Mouse (Mus musculus) heart, adult 18-20 months (tissue): Measurements from ENCODE around the gene Sgsm3. TPM values are rescaled to one million over a fixed set of nuclear protein-coding genes. Genes with fewer than 3 reads are reported as not detected.
A peak's percentile ranks its signal among the peaks of the same experiment; 100 is the strongest.

Experiments
- DNase-seq, 2 experiments: peaks; one replicate each; pipeline ENCODE4 v3.0.0; 2021 to 2022; ENCODE audit warnings: mixed read lengths in 1 of 2
- total RNA-seq, 2 experiments: library from RNA; stranded (reverse); gene quantifications; 2 replicates each; pipeline ENCODE4 v1.2.3; 2021

Gene Sgsm3
- total RNA-seq, 2 experiments from 2014 or later, result 13.2 to 13.3 TPM

- no peak for DNase-seq
Observed at GRCm38 (mm10) chr15:80979611-80980010, 2.0 kb downstream of the Sgsm3 start.

DNA sequence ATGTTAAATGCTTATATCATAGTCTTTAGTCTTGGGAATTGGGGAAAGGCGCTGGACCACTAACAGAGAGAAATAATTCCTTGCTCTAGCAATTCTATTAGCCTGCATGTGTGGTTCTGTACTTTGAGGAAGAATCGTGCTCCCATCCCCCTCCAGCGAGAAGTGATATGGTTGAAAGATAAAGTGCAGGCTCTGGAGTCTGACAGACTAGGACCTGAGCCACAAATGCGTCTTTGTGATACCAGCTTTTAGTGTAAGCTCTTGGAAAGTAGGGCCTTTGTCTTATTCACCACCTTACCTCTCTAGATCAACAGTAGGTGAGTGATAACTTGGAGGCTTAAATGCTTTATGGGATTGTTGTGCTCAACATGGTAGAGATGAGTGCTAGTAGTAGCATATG lies 3.6 kb downstream of the Sgsm3 start:
- DNase-seq, result no peak

- DNase-seq, result no peak
Observed at GRCm38 (mm10) chr15:80983264-80983663, 5.7 kb downstream of the Sgsm3 start.

GRCm38 (mm10) chr15:80988331-80988730 lies 10.8 kb downstream of the Sgsm3 start:
- no peak for DNase-seq

DNA sequence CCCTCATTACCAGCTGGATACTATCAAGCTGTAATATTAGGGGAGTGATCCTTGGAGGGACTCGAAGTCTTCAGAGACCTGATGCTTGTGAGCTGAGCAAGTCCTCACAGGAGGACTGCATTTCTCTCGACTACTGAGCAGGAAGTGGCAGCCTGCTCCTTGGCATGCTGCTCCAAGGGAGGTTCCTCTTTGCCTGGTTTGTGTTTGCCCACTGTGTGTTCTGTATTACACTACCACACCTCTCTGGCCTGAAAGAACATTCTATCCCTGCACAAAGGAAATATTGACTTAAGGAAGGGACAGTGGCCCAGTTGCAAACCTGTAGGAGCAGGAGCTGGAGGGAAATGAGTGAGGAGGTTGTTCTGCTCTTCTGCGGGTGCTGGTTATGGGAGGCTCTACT lies 12.1 kb downstream of the Sgsm3 start:
- no peak for DNase-seq

DNA sequence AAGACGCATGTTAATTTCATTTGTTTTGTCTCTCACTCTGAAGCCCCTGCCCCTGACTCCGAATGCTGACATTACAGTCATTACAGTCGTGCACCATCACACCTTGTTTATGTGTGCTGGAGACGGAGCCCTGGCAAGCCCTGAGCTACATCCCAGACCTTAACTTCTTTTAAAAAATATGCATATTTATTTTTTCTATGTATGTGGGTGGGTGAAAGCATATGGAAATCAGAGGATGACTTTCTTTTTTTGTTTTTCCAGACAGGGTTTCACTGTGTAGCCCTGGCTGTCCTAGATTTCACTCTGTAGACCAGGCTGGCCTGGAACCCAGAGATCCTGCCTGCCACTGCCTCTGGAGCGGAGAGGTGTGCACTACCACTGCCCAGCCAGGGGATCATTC lies 17.4 kb downstream of the Sgsm3 start:
- DNase-seq, result no peak

DNA sequence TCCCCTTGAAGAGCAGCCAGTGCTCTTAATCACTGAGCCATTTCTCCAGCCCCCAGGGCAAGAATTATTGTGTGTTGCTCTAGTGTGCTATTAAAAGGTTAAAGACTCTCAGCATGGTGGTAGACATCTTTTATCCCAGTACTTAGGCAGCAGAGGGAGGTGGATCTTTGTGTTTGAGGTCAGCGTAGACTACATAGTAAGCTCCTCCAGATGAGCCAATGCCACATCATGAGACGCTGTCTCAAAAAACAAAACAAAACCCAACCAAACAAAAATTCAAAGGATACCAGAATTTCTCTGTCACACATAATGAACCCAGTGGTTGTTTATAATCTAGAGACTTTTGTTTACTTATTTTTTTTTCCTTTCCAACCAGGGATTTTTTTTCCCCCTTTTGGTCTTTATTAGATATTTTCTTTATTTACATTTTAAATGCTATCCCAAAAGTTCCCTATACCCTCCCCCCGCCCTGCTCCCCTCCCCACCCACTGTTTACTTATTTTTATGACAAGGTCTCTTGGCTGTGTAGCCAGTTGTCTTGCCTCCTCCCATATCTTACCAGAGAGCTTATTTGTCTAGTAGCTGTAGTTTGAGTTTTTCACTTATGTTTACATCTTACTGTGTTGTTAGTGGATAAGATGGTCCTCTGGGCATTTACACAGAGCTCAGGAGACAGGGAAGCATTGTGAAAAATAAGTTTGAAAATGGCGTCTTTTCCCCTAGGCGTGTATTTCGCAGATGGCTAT lies 18.7 kb downstream of the Sgsm3 start:
- no peak for DNase-seq

DNA sequence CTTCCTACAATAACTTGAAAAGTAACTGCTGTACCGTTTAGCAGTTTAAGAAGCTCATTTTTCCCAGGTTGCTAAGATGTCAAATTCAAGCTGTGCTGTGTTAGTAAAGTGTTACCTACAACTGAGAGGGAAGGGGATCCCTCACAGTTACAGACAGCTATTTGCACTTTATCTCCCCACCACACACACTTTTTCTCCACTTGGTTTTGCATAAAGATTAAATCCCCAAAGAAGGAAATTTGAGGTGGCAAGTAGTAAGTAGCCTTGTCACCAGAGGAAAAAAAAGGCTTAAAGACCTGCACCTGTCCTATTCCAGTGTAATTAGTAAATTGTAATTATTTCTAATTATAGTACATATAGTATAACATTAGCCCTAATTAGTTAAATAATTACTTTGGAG lies 19.5 kb downstream of the Sgsm3 start:
- no peak for DNase-seq

DNA sequence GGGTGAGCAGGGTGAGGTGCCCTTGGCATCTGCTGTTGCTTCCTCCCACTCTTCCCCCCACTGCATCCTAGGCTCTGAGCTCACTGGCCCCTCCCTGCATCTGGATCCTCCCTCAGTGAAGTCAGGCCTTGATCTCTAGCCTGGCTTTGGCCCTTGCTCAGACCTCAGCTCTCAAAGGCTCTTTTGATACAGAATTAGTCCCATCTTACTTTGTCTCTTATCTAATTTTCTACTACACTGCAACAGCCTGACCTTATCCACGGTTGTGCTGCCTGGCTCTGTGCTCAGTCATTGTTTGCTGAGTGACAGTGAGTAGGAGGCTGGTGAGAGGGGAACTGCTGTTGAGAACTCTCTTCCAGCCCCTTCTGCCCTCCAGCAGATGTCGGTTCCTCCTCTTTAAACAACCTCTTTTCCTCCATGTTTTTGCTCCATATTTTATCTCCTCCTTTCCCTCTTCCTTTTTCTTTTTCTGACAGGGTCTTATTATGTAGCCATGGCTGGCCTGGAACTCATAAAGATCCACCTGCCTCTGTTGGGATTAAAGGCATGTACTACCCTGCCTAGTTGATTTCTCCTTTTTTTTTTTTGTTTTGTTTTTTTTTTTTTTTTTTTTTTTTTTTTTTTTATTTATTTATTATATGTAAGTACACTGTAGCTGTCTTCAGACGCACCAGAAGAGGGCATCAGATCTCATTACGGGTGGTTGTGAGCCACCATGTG lies 23.0 kb downstream of the Sgsm3 start:
- DNase-seq, result no peak

- no peak for DNase-seq
Observed at GRCm38 (mm10) chr15:81006127-81006735, 28.7 kb downstream of the Sgsm3 start.

DNA sequence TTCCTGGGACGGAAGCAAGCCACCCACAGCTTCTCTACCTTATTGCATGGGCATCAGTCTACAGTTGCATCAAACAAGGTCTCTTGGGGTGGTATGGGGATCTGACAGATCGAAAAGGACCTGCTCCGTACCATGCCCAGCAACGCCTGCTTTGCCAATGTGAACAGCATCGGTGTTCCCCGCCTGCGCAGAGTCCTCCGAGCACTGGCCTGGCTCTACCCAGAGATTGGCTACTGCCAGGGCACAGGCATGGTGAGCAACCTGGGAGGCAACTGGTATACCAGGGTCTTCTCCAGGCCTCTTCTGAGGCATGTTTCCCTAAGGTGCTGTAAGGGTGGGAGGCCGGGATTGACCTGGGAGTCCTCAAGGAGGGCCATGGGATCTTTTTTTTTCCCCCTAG lies 29.8 kb downstream of the Sgsm3 start:
- DNase-seq, result no peak

DNA sequence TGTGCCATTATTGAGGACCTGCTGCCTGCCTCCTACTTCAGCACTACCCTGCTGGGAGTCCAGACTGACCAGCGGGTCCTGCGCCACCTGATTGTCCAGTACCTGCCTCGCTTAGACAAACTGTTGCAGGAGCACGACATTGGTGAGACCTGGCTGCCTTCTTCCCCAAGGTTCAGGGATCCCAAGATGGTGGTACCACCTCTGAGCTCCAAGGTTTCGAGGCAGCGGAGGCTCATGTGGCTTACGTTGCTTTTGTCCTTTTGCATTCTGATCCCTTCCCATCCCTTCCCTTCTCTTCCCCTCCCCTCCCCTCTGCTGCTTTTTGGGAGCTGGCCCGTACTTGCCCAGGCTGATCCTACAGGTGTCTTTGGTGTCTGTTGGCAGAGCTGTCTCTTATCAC lies 30.3 kb downstream of the Sgsm3 start:
- DNase-seq, result no peak

- no peak for DNase-seq
Observed at GRCm38 (mm10) chr15:81008689-81009123, 31.1 kb downstream of the Sgsm3 start.

DNA sequence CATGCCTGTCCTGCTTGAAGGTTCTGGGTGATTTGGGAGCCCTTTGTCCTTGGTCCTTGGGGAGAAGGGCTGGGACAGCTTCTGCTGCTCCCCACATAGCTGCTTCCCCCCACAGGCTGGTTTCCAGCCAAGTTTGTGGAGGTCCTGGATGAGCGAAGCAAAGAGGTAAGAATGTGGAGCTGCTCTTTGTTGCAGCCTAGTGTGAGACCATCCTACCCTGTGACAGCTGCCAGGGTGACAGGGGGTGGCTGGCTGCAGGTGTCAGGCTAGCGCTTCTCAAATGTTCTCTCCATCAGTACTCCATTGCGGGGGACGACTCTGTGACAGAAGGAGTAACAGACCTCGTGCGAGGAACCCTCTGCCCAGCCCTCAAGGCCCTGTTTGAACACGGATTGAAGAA lies 32.5 kb downstream of the Sgsm3 start:
- no peak for DNase-seq

- DNase-seq, result no peak
Observed at GRCm38 (mm10) chr15:81011523-81011922, 34.0 kb downstream of the Sgsm3 start.

- DNase-seq, result no peak
Observed at GRCm38 (mm10) chr15:81012359-81012758, 34.8 kb downstream of the Sgsm3 start.

DNA sequence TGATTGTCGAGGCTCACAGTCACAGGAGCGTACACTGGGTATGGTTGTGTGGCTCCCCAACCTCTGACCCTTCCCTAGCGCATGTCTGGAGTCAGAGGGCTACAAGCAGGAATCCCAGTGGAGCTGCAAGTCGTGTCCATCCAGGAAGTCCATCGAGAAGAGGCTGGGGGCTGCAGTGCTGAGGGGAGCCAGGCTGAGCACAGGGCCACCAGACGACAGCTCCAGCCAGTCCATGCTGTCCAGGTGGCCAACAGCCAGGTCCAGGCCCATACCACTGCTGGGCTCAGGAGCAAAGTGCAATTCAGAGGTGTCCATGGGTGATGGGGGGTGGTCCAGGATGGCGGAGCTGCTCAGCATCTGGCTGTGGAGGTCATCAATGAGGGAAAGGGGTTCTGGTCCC lies 35.6 kb downstream of the Sgsm3 start:
- DNase-seq, result no peak

- DNase-seq, result no peak
Observed at GRCm38 (mm10) chr15:81015068-81015744, 37.6 kb downstream of the Sgsm3 start.

DNA sequence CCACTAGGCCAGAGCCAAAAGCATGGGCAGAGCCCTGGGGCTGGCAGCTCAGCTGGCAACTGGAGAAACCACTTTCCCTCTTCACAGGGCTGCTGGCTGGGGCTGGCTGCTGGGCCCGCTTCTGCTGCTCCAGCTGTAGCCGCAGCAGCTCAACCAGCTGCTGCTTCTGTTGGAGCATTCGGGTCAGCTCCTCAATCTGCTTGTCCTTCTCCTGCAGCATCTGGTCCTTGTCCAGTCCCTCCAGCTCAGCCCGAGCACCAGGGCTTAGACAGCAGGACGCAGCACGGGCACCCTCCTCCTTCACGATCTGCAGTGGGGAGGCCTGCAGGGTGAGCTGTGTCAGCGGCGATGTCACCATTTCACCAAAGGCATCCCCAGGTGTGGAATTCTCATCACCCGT lies 38.9 kb downstream of the Sgsm3 start:
- no peak for DNase-seq

- DNase-seq, result no peak
Observed at GRCm38 (mm10) chr15:81017308-81017707, 39.7 kb downstream of the Sgsm3 start.

GRCm38 (mm10) chr15:81021377-81021776 lies 43.8 kb downstream of the Sgsm3 start:
- peak in 1 of 2 experiments; percentile 66 for DNase-seq

DNA sequence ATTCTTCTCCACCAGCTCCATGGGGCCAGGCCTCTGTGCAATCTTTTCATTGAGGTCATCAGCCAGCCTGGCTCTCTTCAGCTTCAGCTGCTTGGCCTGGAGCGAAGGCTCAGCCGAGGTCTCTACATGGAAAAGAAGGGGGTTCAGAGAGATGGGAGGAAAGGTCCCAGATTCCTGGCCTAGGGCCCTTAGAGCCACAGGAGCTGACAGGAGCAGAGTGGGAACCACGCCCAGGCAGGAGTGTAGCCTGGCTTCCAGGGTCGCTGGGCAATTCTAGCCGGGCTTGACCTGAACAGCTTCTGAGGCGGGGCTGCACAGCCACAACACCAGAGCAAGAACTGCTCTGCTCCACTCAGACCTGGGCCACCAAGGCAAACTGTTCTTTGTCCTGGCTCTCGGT lies 44.9 kb downstream of the Sgsm3 start:
- DNase-seq, result no peak

- DNase-seq, result no peak
Observed at GRCm38 (mm10) chr15:81023842-81024241, 46.3 kb downstream of the Sgsm3 start.
